Mouse (Mus musculus) lung, embryonic 14.5 days (tissue): ENCODE measurements around the gene Il12b. TPM values are rescaled to one million over a fixed set of nuclear protein-coding genes. Genes with fewer than 3 reads are reported as not detected.

Experiments used
- ATAC-seq: fragments of 200-750 bp; cut with Nextera tagmentation; 2 replicates; pipeline ENCODE4 v1.8.0; 2017; ENCODE audit warnings: mild to moderate bottlenecking, moderate TSS enrichment, moderate library complexity; ENCODE audit not compliant: insufficient read depth
- DNase-seq: peaks from one replicate; pipeline ENCODE4 v3.0.0-alpha.2; 2015
- H3K27ac ChIP-seq: fragments of 300-500 bp; sonication (generic); 2 replicates; pipeline ENCODE4 v1.5.1; 2014; ENCODE audit warnings: low read depth, mild to moderate bottlenecking, moderate library complexity
- H3K27me3 ChIP-seq: fragments of 300-500 bp; sonication (generic); 2 replicates; pipeline ENCODE4 v1.6.1; 2014; ENCODE audit warnings: low read length, control low read depth; ENCODE audit not compliant: insufficient read depth
- H3K36me3 ChIP-seq: fragments of 300-500 bp; sonication (generic); 2 replicates; pipeline ENCODE4 v1.6.1; 2014; ENCODE audit warnings: control low read depth; ENCODE audit not compliant: insufficient read depth
- H3K4me1 ChIP-seq: fragments of 300-500 bp; sonication (generic); 2 replicates; pipeline ENCODE4 v1.6.1; 2014; ENCODE audit warnings: antibody characterized with exemption, control low read depth; ENCODE audit not compliant: insufficient read depth
- H3K4me2 ChIP-seq: fragments of 300-500 bp; sonication (generic); 2 replicates; pipeline ENCODE4 v1.6.1; 2014; ENCODE audit warnings: mild to moderate bottlenecking
- H3K4me3 ChIP-seq: fragments of 300-500 bp; sonication (generic); 2 replicates; pipeline ENCODE4 v1.5.1; 2014; ENCODE audit warnings: low read depth, low read length
- H3K9ac ChIP-seq: fragments of 300-500 bp; sonication (generic); 2 replicates; pipeline ENCODE4 v1.6.1; 2014
- H3K9me3 ChIP-seq: fragments of 300-500 bp; sonication (generic); 2 replicates; pipeline ENCODE4 v1.6.1; 2016; ENCODE audit warnings: low read depth, low read length, control low read depth
- CTCF ChIP-seq: IDR thresholded peaks from 2 replicates; pipeline ENCODE4 v1.5.1; 2016; ENCODE audit warnings: antibody characterized with exemption, low read depth
- WGBS: fragments of 180-500 bp; shearing (Covaris S2); extraction: QIAGEN DNeasy Blood & Tissue Kit; methylation state at CpG from one replicate; pipeline ENCODE4 v1.1.7; 2014; 5-methylcytosine and 5-hydroxymethylcytosine counted together
- polyA plus RNA-seq: library from polyadenylated mRNA; unstranded; fragments of >200 nt; fragmentation: Nextera tagmentation; extraction: Ambion mirVana; gene quantifications from 2 replicates; pipeline ENCODE4 v1.2.1, GENCODE M21; 2014

The Il12b gene
- polyA plus RNA-seq, 1 experiment from 2014 or later = not detected

DNA sequence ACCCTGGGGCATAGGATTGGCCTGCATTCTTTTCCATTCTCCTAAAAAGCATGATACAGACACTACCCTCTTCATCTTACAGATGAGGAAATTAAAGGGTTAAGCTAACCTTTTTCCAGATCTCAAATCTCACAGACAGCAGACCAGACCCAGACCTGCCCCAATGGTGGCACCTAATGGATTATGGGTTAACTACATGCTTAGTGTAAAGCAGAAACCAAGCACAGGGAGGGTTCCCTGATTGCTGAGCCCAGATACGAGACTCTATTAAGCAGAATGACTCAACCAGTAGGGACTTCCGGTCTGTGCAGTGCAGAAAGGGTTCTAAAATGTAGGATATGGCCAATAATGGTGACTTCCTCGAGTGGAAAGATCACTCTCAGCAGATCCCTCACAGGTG, 10.6 kb downstream of the Il12b start:
- H3K27me3 ChIP-seq = no peaks in the 10 kb centered on the region
- no peak for ATAC-seq
- no peaks in the 10 kb centered on the region for H3K4me1 ChIP-seq
- WGBS = 54% methylated on average over 3 of the region's 3 CpGs
- no peak overlapping the region for H3K9ac ChIP-seq
- TF ChIP-seq CTCF = no peak
- H3K36me3 ChIP-seq = no peaks in the 10 kb centered on the region
- no peak overlapping the region for H3K27ac ChIP-seq
- no peak overlapping the region for H3K4me3 ChIP-seq
- no peaks in the 10 kb centered on the region for H3K9me3 ChIP-seq
- no peak for DNase-seq
- H3K4me2 ChIP-seq = no peak overlapping the region

DNA sequence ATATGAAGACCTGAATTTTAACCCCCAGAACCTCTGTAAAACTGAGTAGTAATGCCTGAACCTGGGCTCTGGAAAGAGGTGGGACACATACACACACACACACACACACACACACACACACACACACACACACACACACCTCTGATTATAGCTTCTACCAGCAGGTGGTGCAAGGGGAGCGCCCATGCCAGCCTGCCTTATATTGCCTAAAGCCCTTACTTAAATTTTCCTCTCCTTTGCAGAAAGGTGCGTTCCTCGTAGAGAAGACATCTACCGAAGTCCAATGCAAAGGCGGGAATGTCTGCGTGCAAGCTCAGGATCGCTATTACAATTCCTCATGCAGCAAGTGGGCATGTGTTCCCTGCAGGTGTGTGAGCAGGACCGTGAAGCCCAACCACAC, 12.4 kb downstream of the Il12b start:
- no peak overlapping the region for H3K4me2 ChIP-seq
- WGBS = 76% methylated on average over 8 of the region's 8 CpGs
- H3K27me3 ChIP-seq = no peaks in the 10 kb centered on the region
- no peak for ATAC-seq
- H3K36me3 ChIP-seq = no peaks in the 10 kb centered on the region
- no peaks in the 10 kb centered on the region for H3K9me3 ChIP-seq
- H3K4me1 ChIP-seq = no peaks in the 10 kb centered on the region
- no peak overlapping the region for H3K9ac ChIP-seq
- TF ChIP-seq CTCF = peak; percentile 32; the same call in 1 of the 2 replicates
- DNase-seq = no peak
- no peak overlapping the region for H3K27ac ChIP-seq
- H3K4me3 ChIP-seq = no peak overlapping the region

DNA sequence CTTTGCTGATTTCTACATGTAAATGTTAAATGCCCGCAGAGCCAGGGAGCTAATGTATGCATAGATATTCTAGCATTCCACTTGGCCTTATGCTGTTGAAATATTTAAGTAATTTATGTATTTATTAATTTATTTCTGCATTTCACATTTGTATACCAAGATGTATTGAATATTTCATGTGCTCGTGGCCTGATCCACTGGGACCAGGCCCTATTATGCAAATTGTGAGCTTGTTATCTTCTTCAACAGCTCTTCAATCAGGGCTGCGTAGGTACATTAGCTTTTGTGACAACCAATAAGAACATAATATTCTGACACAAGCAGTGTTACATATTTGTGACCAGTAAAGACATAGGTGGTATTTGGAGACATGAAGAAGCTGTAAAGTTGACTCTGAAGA, 13.5 kb downstream of the Il12b start:
- Histone ChIP-seq H3K27me3 (no peaks in the 10 kb centered on the region), H3K4me1 (no peaks in the 10 kb centered on the region), H3K36me3 (no peaks in the 10 kb centered on the region), H3K27ac (no peak overlapping the region), H3K9me3 (no peaks in the 10 kb centered on the region), H3K9ac (no peak overlapping the region), H3K4me3 (no peak overlapping the region), H3K4me2 (no peak overlapping the region)
- no peak for DNase-seq
- no peak for ATAC-seq
- TF ChIP-seq CTCF = no peak
- WGBS = 80% methylated on average over 3 of the region's 3 CpGs

DNA sequence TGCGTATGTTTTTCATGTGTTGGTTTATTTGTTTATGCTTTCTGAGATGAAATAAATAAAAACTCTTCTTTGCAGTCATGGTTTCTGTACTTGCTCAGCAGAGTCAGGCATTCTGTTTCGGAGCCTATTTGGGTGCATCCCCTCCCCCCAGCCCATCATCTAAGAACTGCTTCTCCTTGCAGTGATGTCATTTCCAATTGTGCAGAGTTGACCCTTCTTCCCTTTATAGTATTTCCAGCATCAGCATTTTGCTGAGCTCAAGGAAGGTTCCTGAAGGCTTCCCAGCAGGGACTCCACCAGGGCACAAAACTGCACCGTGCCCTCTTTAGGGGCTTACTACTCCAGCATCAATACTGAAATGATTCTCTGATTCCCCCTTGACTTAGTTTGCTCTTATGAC, 14.7 kb downstream of the Il12b start:
- DNase-seq (no peak), ATAC-seq (no peak)
- Histone ChIP-seq H3K27me3 (no peaks in the 10 kb centered on the region), H3K4me3 (no peak overlapping the region), H3K27ac (no peak overlapping the region), H3K4me1 (no peaks in the 10 kb centered on the region), H3K36me3 (no peaks in the 10 kb centered on the region), H3K9ac (no peak overlapping the region), H3K4me2 (no peak overlapping the region), H3K9me3 (no peaks in the 10 kb centered on the region)
- no peak for TF ChIP-seq CTCF
- WGBS = 90% methylated on average over 3 of the region's 3 CpGs

DNA sequence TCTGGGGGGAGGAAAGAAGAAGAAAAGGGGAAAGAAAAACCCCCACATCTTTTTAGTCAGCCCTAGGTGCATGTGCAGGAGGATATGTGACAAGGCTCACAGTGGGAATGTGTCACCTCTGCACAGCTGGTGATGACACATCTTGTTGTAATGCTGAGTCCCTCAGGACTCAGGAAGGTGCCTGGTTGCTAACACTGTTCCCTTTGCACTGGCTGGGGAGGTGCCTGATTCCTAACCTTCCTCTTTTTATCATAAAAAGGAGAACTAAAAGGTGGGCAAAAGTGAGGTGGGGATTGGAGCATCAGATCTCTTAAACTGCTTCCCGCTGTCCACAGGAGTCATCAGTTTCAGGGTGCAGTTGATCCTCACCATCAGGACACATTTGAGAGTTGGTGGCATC, 17.5 kb downstream of the Il12b start:
- no peak for TF ChIP-seq CTCF
- Histone ChIP-seq H3K9me3 (no peaks in the 10 kb centered on the region), H3K4me3 (no peak overlapping the region), H3K27ac (no peak overlapping the region), H3K36me3 (no peaks in the 10 kb centered on the region), H3K27me3 (no peaks in the 10 kb centered on the region), H3K4me1 (no peaks in the 10 kb centered on the region), H3K4me2 (no peak overlapping the region), H3K9ac (no peak overlapping the region)
- DNase-seq (no peak), ATAC-seq (no peak)
- 38% methylated on average over 1 of the region's 1 CpGs for WGBS

DNA sequence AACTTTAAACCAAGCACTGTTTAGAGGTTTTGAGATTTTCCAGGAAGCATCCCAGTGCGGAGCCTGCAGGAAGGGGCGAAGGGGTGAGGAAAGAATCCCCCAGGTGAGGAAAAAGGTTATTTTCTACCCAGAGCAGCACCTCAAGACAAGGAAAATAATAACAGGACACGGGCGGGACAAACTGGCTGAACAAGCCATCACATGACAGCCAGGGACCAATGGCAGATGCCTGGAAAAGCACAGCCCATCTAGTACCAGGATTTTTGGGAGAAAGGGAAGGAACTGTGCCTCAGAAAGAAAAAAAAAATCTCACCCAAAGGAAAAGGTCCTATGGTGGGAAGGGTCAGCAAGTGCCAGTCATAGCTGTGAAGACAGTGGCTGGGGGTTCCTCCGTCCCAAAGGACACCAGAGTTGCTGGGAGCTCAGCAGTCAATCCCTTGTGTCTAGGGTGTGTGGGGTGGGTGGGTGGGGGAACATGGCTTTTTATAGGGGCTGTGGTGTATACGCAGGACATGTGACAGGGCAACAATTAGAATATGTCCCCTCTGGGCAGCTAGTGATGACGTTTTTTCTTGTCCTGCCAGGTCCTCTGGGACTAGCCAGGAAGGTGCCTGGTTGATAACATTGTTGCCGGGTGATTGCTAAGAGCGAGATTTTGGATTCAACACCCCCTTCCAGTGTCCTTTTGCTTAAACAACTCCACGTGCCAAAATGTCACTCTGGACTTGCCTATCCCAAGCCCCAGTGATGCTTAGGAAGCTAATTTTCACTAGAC, 22.7 kb downstream of the Il12b start:
- no peak for DNase-seq
- 62% methylated on average over 10 of the region's 10 CpGs for WGBS
- H3K9ac ChIP-seq = no peak overlapping the region
- H3K4me3 ChIP-seq = no peak overlapping the region
- H3K27me3 ChIP-seq = no peaks in the 10 kb centered on the region
- ATAC-seq = no peak
- H3K27ac ChIP-seq = no peak overlapping the region
- H3K9me3 ChIP-seq = no peaks in the 10 kb centered on the region
- H3K4me1 ChIP-seq = no peaks in the 10 kb centered on the region
- H3K4me2 ChIP-seq = no peak overlapping the region
- TF ChIP-seq CTCF = no peak
- no peaks in the 10 kb centered on the region for H3K36me3 ChIP-seq

DNA sequence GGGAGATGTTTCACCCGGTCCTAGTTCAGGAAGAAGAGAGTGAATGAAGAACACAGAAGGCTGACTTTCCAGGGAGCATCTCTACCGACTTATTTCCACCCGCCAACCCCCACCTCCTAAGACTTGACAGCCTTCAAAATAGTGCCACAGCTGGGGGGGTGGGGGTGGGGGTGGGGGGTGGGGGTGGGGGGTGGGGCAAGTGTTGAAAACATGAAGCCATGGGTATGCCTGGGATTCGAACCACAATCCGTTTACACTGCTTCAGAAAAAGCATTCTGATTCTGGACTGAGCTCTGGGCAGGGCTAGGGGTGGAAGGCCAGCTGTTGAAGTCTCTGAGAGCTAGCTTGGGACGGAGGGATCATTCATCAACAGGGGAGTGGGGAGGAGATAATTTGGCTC, 23.4 kb downstream of the Il12b start:
- no peaks in the 10 kb centered on the region for H3K9me3 ChIP-seq
- no peak overlapping the region for H3K9ac ChIP-seq
- H3K36me3 ChIP-seq = no peaks in the 10 kb centered on the region
- H3K27me3 ChIP-seq = no peaks in the 10 kb centered on the region
- H3K4me1 ChIP-seq = no peaks in the 10 kb centered on the region
- no peak for ATAC-seq
- WGBS = 31% methylated on average over 6 of the region's 6 CpGs
- H3K27ac ChIP-seq = no peak overlapping the region
- no peak for TF ChIP-seq CTCF
- DNase-seq = no peak
- no peak overlapping the region for H3K4me2 ChIP-seq
- H3K4me3 ChIP-seq = no peak overlapping the region

DNA sequence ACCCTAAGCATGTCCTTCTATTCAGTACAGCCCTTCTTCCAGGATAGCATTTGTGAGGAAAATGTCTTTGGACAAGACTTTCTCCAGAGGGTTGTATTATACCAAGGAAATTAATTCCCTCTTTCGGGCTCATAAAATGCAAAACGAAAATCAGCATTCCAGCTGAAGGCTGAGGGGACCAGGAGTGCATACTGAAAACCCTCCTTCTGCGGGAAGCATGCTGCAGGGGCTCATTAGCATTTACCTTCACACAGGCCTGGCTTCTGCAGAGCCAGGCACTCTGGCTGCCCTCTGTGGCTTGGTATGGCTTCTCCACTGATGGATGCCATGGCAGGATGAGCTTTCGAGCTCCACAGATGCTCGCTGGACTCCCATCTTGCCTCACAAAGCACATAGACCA, 24.1 kb downstream of the Il12b start:
- TF ChIP-seq CTCF = no peak
- WGBS = 63% methylated on average over 5 of the region's 5 CpGs
- H3K27me3 ChIP-seq = no peaks in the 10 kb centered on the region
- H3K27ac ChIP-seq = no peak overlapping the region
- no peak for DNase-seq
- ATAC-seq = no peak
- no peaks in the 10 kb centered on the region for H3K4me1 ChIP-seq
- H3K9me3 ChIP-seq = no peaks in the 10 kb centered on the region
- H3K4me3 ChIP-seq = no peak overlapping the region
- no peak overlapping the region for H3K4me2 ChIP-seq
- no peak overlapping the region for H3K9ac ChIP-seq
- H3K36me3 ChIP-seq = no peaks in the 10 kb centered on the region
